Mouse (Mus musculus): ENCODE results near the gene Cerkl.

GRCm38 (mm10) chr2:79400045-79400444 lies 56.5 kb downstream of the Cerkl start:
- TF ChIP-seq POLR2A (IDR thresholded peaks at IDR 0.05; ENCODE audit: borderline replicate concordance, extremely low read depth, low read depth, low read length) (no peak), CTCF (IDR thresholded peaks at IDR 0.05; ENCODE audit: insufficient read depth, low read length) (no peak)

All from lung, adult 2 months (tissue).